Mouse (Mus musculus) heart, embryonic 16.5 days (tissue): ENCODE results near the gene Rem1. TPM values are rescaled to one million over a fixed set of nuclear protein-coding genes. Genes with fewer than 3 reads are reported as not detected.

Experiments
- ATAC-seq: fragments of 200-750 bp; cut with Nextera tagmentation; replicated peaks from 2 replicates; pipeline ENCODE4 v1.8.0; 2017; ENCODE audit warnings: moderate number of reproducible peaks; ENCODE audit not compliant: insufficient read depth, low FRiP score; ENCODE audit errors: extremely low read depth
- H3K27ac ChIP-seq: fragments of 300-500 bp; sonication (generic); 2 replicates; pipeline ENCODE4 v1.5.1; 2014; ENCODE audit warnings: mild to moderate bottlenecking, low read length, control low read depth, moderate library complexity
- H3K27me3 ChIP-seq: fragments of 300-500 bp; sonication (generic); 2 replicates; pipeline ENCODE4 v1.6.1; 2014; ENCODE audit warnings: low read length, mixed read lengths; ENCODE audit not compliant: control insufficient read depth, insufficient read depth
- H3K36me3 ChIP-seq: fragments of 300-500 bp; sonication (generic); 2 replicates; pipeline ENCODE4 v1.6.1; 2014; ENCODE audit not compliant: control insufficient read depth, insufficient read depth
- H3K4me1 ChIP-seq: fragments of 300-500 bp; sonication (generic); 2 replicates; pipeline ENCODE4 v1.6.1; 2014; ENCODE audit warnings: low read length, mixed read lengths; ENCODE audit not compliant: control insufficient read depth, insufficient read depth
- H3K4me2 ChIP-seq: fragments of 300-500 bp; sonication (generic); 2 replicates; pipeline ENCODE4 v1.6.1; 2014; ENCODE audit warnings: low read depth, mild to moderate bottlenecking, control low read depth, low read length
- H3K4me3 ChIP-seq: fragments of 300-500 bp; sonication (generic); 2 replicates; pipeline ENCODE4 v1.5.1; 2014; ENCODE audit warnings: mild to moderate bottlenecking, control low read depth, low read length
- H3K9ac ChIP-seq: fragments of 300-500 bp; sonication (generic); 2 replicates; pipeline ENCODE4 v1.6.1; 2014; ENCODE audit warnings: low read length, control low read depth
- H3K9me3 ChIP-seq: fragments of 300-500 bp; sonication (generic); replicated peaks from 2 replicates; pipeline ENCODE4 v1.6.1; 2016; ENCODE audit warnings: low read length; ENCODE audit not compliant: control insufficient read depth
- WGBS: fragments of 180-500 bp; shearing (Covaris S2); extraction: QIAGEN DNeasy Blood & Tissue Kit; methylation state at CpG from one replicate; pipeline ENCODE4 v1.1.7; 2014; 5-methylcytosine and 5-hydroxymethylcytosine counted together
- polyA plus RNA-seq: library from polyadenylated mRNA; unstranded; fragments of >200 nt; fragmentation: Nextera tagmentation; extraction: Ambion mirVana; gene quantifications from 2 replicates; pipeline ENCODE4 v1.2.1, GENCODE M21; 2015

Gene Rem1
- polyA plus RNA-seq, 1 experiment from 2014 or later: 12.8 TPM

- no peak overlapping the region for H3K4me2 ChIP-seq
- no peak overlapping the region for H3K9ac ChIP-seq
- H3K9me3 ChIP-seq: no peaks in the 10 kb centered on the region
- peaks cover 45% of the 10 kb centered on the region for H3K4me1 ChIP-seq
- no peak for ATAC-seq
- WGBS: 66% methylated on average over 13 of the region's 13 CpGs
- H3K4me3 ChIP-seq: no peak overlapping the region
- no peak overlapping the region for H3K27ac ChIP-seq
- peaks cover 29% of the 10 kb centered on the region for H3K36me3 ChIP-seq
- no peaks in the 10 kb centered on the region for H3K27me3 ChIP-seq
Measured at GRCm38 (mm10) chr2:152675252-152675791, 48.6 kb downstream of the Rem1 start.

GRCm38 (mm10) chr2:152678302-152678701, 51.6 kb downstream of the Rem1 start:
- H3K4me2 ChIP-seq: no peak overlapping the region
- no peak overlapping the region for H3K9ac ChIP-seq
- H3K27ac ChIP-seq: no peak overlapping the region
- H3K4me3 ChIP-seq: no peak overlapping the region
- H3K27me3 ChIP-seq: no peaks in the 10 kb centered on the region
- peaks cover 24% of the 10 kb centered on the region for H3K4me1 ChIP-seq
- no peaks in the 10 kb centered on the region for H3K9me3 ChIP-seq
- peaks cover 49% of the 10 kb centered on the region for H3K36me3 ChIP-seq
- no peak for ATAC-seq
- 51% methylated on average over 3 of the region's 3 CpGs for WGBS

DNA sequence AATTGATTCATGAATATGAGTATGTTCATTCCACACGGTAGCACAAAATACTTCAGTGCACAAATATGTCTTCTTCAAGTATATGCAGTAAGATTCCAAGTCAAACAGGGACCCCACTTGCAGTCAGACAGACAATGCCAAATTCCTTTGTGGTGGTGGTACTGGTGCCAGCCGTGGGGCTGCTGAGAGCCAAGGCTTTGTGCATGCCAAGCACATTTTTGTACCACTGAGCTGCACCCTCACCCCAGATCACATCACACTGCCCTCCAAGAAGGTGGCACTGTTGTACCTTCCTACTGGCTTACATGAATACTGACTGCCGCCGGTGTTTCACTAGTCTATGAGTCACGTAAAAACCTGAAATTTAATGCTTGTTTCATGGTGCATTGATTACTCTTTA, 52.2 kb downstream of the Rem1 start:
- 89% methylated on average over 5 of the region's 5 CpGs for WGBS
- H3K9ac ChIP-seq: no peak overlapping the region
- H3K4me3 ChIP-seq: no peak overlapping the region
- no peaks in the 10 kb centered on the region for H3K9me3 ChIP-seq
- no peaks in the 10 kb centered on the region for H3K27me3 ChIP-seq
- ATAC-seq: no peak
- H3K27ac ChIP-seq: no peak overlapping the region
- H3K36me3 ChIP-seq: peaks cover 54% of the 10 kb centered on the region
- no peak overlapping the region for H3K4me2 ChIP-seq
- peaks cover 21% of the 10 kb centered on the region for H3K4me1 ChIP-seq

DNA sequence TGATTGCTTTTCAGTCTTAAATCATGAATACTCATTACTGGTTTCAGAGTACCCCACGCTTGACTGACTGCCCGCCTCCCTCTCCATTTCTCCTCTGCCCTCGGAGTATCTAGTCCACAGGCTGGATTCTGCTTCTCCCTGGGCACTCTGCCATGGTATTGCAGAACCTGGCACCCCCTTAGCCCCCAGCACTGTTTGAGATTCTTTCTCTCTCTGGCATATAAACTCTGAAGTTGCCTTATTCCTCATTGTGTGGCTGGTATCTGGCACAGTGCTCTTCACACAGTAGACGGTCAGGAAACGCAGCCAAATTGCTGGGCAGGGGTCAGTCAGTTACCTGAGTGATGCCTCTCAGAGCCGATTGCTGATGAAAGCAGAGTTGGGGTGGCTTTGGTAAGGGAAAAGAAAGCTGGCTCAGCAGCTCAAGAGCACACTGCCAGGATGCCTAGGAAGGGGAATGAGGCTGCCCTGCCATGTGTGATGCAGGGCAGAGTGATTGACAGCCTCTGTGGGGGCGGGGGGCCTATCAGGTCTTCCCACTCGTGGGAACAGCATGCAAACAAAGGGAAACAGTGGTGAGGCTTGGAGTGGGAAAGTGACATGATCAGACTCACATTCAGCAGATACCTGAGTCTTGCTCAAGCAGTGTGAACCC, 53.1 kb downstream of the Rem1 start:
- Histone ChIP-seq H3K4me2 (no peak overlapping the region), H3K27ac (no peak overlapping the region; the same call in 1 of the 2 replicates), H3K9ac (no peak overlapping the region; the same call in 1 of the 2 replicates), H3K4me3 (no peak overlapping the region), H3K4me1 (peaks cover 18% of the 10 kb centered on the region), H3K9me3 (no peaks in the 10 kb centered on the region), H3K27me3 (no peaks in the 10 kb centered on the region), H3K36me3 (peaks cover 62% of the 10 kb centered on the region)
- 73% methylated on average over 8 of the region's 8 CpGs for WGBS
- no peak for ATAC-seq

- no peak overlapping the region for H3K4me2 ChIP-seq
- H3K9ac ChIP-seq: no peak overlapping the region
- no peaks in the 10 kb centered on the region for H3K27me3 ChIP-seq
- H3K27ac ChIP-seq: no peak overlapping the region
- H3K9me3 ChIP-seq: peaks cover 3% of the 10 kb centered on the region; the same call in 1 of the 2 replicates
- no peak for ATAC-seq
- H3K36me3 ChIP-seq: peaks cover 76% of the 10 kb centered on the region
- no peak overlapping the region for H3K4me3 ChIP-seq
- WGBS: 89% methylated on average over 5 of the region's 5 CpGs
- H3K4me1 ChIP-seq: peaks cover 21% of the 10 kb centered on the region
Measured at GRCm38 (mm10) chr2:152683086-152683485, 56.3 kb downstream of the Rem1 start.

Other genes starting within 250 kb of the Rem1 start
- gene Sox12, start 228.9 kb upstream of the Rem1 start, polyA plus RNA-seq: 5.4 and 7.3 TPM in 2 replicates
- gene Zcchc3, start 211.9 kb upstream of the Rem1 start, polyA plus RNA-seq: 24.3 and 26.0 TPM in 2 replicates
- 3.5 TPM in 2 replicates for gene 6820408C15Rik, start 211.4 kb upstream of the Rem1 start, polyA plus RNA-seq
- not detected in 2 replicates for gene Defb23, start 162.3 kb upstream of the Rem1 start, polyA plus RNA-seq
- not detected in 2 replicates for gene Defb20, start 149.9 kb upstream of the Rem1 start, polyA plus RNA-seq
- not detected in 2 replicates for gene Defb22, start 136.8 kb upstream of the Rem1 start, polyA plus RNA-seq
- not detected in 2 replicates for gene Defb26, start 115.3 kb upstream of the Rem1 start, polyA plus RNA-seq
- not detected in 2 replicates for gene Defb28, start 108.7 kb upstream of the Rem1 start, polyA plus RNA-seq
- not detected in 2 replicates for gene Defb29, start 86.9 kb upstream of the Rem1 start, polyA plus RNA-seq
- gene Gm17416, start 57.6 kb upstream of the Rem1 start, polyA plus RNA-seq: not detected in 2 replicates
- not detected in 2 replicates for gene Defb21, start 54.2 kb upstream of the Rem1 start, polyA plus RNA-seq
- gene Defb19, start 46.6 kb upstream of the Rem1 start, polyA plus RNA-seq: 0.61 and 1.2 TPM in 2 replicates
- gene Defb45, start 27.6 kb upstream of the Rem1 start, polyA plus RNA-seq: not detected in 2 replicates
- not detected in 2 replicates for gene Defb36, start 22.6 kb upstream of the Rem1 start, polyA plus RNA-seq
- gene Defb25, start 3.9 kb upstream of the Rem1 start, polyA plus RNA-seq: 0.88 TPM in 1 of 2 replicates, not detected in the other
- gene H13, start 42.5 kb downstream of the Rem1 start, polyA plus RNA-seq: 76.4 and 81.7 TPM in 2 replicates
- 18.9 and 19.2 TPM in 2 replicates for gene Mcts2, start 60.1 kb downstream of the Rem1 start, polyA plus RNA-seq
- gene Id1, start 109.3 kb downstream of the Rem1 start, polyA plus RNA-seq: 56.3 and 64.5 TPM in 2 replicates
- 26.7 and 30.9 TPM in 2 replicates for gene Cox4i2, start 127.2 kb downstream of the Rem1 start, polyA plus RNA-seq
- gene Bcl2l1, start 204.8 kb downstream of the Rem1 start, polyA plus RNA-seq: 70.5 and 74.3 TPM in 2 replicates
- gene Tpx2, start 221.0 kb downstream of the Rem1 start, polyA plus RNA-seq: 45.4 and 55.1 TPM in 2 replicates